Mouse (Mus musculus) right cerebral cortex, postnatal 4 days (tissue): ENCODE measurements around the gene Wnt7b.

Experiments
- DNase-seq: peaks from one replicate; pipeline ENCODE4 v3.0.0-alpha.2; 2022

Wnt7b gene

DNA sequence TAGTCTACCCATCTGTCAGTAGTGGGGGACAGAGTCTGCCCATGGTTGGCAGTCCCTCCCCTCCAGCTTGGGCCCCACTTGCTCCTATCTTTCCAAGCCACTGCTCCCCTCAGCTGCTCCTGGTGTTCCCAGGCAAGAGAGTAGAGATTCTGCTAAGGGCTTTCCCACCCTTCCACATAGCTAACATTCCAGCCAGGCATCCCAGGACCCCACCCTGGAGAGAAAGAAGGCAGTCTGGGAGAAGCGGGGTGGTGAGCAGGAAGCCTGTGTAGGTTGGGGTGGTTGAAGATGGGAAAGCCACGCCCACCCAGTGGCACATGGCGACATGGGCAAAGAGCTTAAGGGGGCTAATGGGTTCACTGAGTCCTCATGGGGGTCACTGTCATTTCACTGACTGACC is 13.9 kb downstream of the Wnt7b start:
- DNase-seq, result no peak

DNA sequence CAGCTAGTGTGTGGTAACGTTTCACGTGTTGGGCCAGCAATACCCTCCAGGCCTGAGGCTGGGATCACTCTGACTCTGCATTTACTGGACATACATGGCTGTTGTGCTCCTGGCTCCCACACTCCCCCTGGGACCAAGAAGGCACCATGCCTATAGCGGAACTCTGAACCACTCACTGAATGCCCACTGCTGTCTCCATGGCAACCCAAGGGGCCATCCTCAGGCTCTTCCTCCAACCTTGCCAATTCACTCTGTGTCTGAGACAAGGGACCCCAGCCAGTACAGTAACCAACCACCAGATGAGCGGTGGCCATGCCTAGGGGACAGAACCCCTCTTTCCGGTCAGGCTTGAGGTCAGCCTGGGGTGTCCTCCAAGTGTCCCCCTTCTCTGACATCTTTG is 17.3 kb downstream of the Wnt7b start:
- no peak for DNase-seq

DNA sequence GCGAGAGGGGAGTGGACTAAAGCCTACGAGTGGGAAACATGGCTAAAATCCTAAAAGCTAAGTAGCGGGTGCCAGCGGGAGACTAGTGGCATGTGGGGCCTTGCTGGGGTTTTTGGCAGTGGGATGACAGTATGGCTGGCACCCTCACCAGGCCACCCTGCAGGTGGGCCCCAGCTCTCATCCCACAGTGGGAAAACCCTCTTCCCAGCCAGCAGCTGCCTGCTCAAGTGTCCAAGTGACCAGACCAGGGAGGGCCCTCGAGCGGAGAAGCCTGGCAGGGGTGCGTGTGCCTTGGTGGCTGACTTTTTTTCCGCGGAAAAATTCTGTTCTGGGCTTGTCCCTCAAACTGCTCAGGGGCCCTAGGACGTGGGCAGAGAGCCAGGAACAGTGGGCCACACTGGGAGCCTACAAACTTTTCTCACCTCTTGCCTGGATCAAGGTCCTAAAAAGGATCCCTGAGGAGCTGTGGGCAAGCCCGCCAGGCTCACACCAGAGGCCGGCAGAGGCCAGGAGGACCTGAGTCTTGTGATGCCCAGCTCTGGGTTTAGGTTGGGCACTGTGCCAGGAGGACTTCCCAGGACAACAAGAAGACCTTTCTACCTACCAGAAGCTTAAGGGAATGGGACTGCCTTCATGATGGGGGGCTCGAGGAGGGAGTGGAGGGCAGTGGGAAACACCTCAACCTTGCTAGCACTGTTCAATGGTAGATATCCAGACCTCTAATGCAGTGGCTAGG is 18.1 kb downstream of the Wnt7b start:
- no peak for DNase-seq

DNA sequence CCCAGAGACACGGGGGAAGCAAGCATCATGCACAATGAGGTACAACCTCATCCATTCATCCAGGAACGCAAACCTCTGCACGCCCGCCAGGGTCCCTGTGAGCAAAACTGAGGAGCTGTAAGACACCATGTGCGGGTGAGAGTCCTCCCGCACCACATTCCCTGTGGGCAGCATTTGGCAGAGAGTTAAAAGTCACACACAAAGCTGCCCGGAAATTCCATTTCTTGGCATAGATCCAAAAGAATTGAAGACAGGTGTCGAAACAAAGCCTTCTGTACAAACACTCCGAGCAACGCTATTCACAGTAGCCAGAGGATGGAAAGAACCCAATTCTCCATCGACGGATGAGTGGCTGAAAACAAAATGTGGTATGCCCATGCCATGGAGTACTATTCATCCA is 20.3 kb downstream of the Wnt7b start:
- no peak for DNase-seq

DNA sequence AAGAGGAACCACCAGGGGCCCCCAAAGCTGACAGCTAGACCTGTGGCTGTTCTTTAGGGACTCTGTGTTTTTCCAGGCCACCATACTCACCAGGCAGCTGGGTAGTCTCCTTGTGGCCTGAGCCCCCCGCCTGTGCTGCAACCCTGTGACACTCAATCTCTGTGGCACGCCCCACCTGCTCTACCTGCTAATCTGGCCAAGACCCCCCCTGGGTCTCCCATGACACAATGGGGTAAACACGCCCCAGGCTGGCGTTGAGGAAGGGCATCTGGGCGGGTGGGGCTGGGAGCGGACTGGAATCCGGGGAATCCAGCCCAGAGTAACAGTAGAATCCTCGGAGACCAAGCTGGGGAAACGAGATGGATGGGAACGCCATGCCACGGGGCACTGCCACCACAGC is 21.4 kb downstream of the Wnt7b start:
- DNase-seq, result no peak

DNA sequence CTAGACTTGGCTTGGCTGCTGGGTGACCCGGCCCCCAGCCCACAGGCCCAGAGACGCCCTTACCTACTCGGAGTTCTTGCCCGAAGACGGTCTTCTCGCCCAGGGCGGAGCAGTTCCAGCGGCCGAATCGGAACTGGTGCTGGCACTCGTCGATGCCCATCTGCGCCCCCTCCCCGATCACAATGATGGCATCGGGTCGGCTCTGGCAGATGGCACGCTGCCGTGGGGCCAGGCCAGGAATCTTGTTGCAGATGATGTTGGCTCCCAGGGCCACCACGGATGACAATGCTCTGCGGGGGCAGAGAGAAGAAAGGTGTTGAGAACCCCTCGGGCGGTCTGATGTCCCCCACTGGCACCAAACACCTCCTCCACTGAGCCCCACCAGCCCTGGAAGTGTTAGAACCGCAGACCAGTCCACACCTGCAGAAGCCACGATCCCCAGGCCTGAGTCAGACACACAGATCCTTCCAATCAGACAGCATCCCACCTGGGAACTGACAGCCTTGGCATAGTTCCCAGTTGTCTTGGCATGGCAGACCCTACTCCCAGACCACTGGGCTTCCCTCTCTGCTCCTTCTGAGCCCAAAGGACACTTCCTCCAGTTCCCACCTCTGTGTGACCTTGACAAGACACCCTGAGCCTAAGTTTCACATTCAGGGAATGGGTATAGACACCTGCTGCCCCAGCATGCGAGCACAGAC is 23.3 kb downstream of the Wnt7b start:
- DNase-seq, result no peak

DNA sequence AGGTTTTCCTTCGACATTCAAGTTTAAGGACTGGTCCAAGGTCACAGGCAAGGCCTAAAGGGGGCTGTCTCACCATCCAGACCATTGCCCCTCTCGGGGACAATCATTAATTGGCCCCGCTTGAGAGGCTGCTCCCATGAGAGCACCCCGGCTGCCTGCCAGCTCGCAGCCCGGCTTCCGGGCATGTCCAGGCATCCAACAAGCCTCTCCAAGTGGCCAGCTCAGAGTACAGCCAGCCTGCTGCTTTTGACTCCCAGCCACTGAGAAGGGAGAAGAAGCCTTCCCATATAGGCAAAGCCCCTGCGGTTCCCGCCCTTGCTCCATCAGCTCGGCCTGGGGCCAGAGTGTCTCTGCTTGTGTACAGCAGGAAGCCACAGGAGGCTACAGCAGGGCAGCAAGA is 26.5 kb downstream of the Wnt7b start:
- peak; percentile 47 for DNase-seq

DNA sequence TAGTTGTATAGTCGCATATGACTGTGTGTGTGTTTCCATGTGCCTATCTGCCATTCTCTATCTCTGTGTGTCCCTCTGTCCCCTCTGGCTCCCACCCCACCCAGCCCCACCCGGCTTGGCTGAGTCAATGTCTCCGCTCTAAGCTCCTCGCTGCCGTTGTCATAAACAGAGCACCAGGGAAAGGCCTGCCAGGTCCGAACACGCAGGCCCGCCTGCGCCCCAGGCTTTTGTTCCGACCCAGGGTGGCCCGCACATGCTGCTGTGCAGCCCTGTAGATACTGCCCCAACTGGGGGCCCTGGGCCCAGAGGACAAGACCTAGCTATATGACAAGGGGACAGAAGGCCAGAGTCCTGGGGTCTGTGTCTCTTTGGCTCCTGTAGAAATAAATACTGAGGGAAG is 28.9 kb downstream of the Wnt7b start:
- no peak for DNase-seq

DNA sequence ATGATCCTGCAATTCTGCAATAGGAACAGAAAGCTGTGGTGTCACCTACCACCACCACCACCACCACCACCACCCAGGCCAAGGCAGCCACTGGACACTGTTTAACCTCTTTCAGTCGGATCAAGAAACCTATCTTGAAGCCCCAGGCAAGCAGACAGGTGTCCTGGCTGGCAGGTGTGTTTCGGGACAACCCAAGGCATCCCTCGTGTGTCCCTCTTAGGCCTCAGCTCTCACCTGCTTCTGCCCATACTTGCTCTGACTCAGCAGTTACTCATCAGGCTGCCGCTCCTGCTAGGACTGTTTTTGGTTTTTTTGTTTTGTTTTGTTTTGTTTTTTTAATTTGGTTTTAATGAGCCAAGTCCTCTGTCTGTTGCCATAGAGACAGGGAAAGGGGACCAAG is 35.8 kb downstream of the Wnt7b start:
- no peak for DNase-seq

DNA sequence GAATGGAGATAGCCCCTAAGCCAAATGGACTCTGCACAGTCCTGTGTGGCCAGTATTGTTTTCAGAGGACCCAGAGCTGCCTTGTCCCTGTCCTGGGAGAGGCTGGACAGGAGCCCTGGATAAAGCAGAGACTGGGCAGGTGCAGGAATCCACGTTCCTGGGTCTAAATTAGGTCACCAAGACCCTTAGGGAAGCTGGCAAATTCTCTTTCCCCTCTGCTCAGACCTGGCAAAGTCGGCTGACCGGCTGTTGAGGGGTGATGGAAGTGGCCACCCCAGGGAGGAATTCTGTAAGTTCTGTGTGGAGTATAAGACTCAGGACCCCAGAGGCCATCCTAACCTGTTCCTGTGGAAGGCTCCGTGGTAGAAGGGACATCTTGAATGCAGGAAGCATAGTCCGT is 36.9 kb downstream of the Wnt7b start:
- DNase-seq, result no peak

DNA sequence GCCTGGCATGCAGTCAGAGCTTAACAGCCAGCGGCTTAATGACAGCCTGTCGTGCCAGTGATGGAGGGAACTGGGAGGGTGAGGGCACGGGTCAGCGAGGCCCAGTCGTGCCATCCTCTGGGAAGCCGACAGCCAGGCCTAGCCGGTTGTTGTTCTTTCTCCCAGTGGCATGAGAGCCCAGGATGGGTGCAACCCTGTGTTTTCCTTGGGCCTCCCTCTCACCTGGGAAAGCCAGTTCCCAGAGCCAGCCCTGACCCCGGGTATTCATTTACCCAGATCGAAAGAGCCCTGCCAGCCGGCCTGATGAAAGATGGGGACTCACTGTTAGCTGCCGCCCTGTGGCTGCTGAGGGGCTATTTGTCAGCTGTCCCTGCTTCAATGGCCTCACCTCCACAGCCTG is 44.1 kb downstream of the Wnt7b start:
- no peak for DNase-seq

DNA sequence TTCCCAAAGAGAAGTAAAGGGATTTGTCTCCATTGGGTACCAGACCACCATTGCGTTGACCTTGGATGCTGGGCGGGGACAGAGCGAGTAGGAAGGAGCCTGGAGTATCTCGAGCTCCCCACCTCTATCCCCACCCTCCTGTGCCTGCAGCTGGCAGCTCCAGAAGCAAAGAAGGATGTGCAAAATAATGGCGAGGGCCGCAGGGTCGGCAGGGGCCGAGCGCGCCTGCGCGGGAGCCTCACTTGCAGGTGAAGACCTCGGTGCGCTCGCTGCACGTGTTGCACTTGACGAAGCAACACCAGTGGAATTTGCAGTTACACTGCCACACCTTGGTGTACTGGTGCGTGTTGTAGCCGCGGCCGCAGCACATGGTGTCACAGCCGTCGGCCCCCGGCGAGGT is 45.1 kb downstream of the Wnt7b start:
- DNase-seq, result no peak

DNA sequence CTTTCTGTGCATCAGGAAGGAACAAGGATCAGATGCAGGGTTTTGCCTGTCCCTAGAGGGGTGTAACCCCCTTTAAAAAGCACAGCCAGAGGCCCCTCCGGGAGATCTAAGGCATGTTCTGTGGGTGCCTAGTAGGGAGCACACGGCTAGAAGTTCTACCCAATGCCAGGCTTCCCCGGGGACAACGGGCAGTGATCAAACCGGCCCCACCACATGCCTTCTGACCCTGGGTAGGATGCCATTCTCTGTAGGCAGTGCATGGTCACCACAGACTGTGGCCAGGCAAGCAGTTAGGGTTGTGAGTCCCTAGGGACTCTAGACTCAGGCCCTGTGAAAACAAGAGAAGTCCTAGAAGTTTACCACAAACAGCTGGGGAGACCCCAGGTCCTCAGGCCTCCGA is 47.6 kb downstream of the Wnt7b start:
- no peak for DNase-seq

DNA sequence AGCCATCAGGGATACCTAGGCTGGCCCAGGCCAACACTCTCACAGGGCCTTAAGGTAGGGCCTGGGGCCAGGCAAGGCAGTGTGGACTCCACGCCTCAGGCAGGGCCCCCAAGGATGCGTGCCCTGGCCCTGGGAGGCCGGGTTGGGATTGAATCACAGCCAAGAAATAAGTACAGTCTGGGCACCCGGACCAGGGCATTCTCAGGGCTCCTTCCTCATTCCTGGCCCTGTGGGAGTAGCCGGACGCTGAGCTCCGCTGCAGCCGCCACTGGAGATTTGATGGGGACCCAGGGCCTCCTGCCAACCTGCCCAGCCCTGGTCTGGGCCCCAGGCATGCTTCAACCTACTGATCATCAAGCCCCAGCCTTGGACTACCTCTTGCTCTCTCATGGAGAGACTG is 48.1 kb downstream of the Wnt7b start:
- DNase-seq, result no peak

DNA sequence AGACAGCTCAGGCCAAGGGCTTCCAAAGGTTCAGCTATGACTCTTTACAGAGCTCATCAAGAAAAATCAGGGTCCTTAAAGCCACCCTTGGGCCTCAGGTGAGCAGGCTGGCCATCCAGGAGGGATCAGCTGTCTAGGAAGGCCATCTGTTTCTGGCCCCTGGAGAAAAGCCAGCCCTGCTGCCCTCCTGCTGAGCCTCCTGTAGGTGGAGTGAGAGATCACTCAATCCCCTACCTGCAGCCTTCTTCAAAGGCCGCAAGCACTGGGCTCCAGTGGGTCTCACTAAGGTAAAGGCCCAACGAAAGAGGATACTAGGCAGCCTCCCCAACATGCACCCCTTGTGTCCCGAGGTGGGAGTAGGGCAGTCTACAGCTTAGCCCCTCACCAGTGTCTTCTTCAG is 50.2 kb downstream of the Wnt7b start:
- DNase-seq, result no peak

DNA sequence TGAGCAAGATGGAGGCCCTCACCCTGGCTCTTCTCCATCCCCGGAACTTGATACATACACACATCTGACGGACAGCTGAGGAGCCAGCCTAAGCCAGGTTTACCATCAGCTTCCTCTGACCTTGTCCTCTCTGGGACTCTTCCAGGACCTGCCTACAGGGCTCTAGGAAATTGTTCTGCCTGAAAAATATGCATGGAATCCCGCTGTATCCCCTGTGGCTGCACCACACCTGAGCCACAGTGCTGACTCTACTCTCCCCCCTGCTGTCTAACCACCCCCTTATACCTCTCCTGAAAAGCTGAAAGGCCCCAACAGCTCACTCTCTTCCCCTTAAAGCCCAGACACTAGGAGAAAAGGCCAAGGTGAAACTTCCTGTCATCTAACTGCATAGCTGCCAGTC is 52.4 kb downstream of the Wnt7b start:
- DNase-seq, result no peak

DNA sequence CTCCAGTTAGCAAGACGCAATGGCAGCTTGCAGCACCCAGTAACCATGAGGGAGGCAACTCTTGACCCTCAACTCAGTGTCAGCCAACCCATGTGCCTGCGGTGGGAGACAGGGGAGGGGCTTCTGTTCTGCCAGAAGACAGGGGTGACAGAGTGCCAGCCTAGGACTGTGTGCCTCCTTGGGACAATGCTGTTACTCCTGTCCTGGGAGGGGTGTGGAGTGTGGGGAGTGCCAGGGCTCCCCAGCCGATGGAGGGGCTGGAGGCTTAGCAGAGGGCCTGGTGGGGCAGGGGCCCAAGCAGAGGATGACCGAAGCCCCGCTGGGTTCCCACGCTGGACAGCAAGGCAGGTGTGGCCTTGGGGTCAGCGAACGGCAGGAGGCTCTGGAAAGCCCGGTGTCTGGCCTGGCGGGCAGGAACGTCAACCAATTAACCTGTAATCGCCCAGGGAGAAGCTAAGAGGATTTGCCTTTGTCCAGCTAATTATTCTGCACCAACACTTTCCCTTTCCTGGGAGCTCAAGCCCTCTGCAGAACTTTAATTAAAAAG is 57.8 kb downstream of the Wnt7b start:
- DNase-seq, result no peak

DNA sequence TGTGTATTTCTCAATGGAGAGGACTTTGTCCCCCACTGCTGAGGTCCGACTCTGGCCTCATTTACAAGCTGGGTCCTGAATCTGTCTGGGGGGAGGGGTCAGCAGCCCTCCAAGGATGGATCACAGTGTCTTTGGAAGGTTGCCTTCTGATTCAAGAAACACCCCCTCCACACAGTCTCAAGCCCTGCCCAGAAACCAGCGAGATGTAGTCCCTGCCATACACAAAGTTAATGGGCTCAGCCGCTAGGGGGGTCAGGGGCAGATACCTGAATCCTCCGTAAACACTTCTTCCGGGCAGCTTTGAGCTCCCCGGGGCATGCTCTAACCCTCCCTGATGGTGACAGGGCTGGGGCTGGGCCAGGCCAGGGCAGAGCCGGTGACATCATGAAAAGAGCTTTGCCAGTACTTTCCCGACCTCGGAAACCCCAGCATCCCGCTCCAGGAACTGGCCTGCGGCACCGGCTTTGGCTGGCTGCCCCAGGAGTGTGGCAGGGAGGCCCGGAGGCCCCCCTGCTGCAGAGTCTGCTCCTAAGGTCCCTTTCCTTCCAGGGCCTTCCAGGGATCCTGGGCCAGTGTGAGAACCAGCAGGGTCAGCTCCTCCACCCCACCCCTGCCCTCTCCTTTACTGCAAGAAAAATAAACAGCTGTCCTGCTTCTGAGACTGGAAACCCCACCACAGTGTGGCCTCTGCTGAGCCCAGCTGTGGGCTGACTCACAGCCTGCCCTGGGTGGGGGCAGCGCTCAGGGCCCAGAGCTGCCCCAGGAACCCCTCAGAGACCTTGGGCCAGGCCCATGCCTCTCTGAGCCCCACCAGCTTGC is 58.9 kb downstream of the Wnt7b start:
- DNase-seq, result peak; percentile 39

DNA sequence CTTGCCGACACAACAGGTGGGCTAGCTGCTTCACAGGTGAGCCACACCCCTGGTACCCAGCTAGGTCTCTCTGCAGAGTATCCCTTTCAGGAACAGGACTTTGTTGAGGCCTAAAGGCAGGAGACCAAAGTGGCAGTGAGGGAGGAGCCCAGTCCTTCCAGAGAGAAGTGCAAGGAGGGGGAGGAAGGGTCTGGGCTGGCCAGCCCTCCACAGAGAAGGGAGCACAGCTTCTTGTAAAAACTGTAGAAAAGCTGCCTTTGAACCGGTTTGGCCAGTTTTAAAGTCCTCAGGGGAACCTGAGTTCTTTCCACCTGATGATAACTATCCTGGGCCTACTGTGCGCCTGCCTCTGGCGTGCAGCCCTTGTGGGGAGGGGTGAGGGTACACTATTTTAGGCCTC is 62.8 kb downstream of the Wnt7b start:
- DNase-seq, result no peak

DNA sequence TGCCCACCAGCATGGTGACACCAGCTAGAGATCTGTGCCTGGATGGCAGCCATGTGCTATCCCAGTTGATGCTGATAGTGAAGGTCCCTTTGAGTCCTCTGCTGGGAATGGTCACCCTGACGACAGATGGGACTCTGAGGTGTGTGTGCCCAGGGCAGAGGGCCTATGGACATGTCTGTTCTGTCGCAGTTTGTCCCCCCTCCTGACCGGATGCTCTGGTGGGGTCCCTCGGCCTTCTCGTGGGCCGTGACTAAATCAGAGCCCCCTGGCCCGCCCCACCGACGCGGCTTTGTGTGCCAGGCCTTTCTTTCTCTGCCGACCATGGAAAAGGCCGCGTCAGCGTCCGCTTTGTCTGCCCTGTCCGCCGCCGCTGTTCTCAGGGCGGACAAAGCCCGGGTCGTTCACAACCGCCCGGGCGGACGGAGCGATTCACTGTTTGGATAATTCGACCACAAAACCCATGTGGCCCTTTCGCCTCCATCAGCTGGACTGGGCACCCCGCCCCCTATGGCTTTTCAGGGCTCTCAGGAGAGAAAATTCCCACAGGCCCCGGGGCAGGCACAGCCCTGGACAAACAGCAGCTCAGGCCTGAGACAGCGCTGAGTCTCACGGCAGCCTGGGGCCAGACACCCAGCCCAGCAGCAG is 74.8 kb downstream of the Wnt7b start:
- DNase-seq, result no peak

DNA sequence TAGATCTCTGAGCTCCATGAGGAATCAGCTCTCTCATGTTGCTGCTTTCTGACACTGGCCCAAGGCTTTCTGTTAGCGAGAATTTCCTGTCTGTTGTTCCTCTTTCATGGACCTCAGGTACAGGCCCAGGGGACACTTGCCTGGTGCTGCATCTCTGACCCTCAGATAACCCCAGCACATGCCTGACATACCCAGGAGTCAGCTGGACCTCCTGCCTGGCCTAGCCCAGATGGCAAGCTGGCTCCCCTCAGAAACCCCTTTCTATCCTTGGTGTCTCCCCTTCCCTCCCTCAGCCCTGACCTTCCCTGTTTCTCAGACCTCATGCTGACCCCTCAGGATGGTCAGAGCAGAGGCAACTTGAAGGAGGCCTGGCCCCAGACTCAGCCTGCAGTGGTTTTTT is 75.6 kb downstream of the Wnt7b start:
- no peak for DNase-seq

DNA sequence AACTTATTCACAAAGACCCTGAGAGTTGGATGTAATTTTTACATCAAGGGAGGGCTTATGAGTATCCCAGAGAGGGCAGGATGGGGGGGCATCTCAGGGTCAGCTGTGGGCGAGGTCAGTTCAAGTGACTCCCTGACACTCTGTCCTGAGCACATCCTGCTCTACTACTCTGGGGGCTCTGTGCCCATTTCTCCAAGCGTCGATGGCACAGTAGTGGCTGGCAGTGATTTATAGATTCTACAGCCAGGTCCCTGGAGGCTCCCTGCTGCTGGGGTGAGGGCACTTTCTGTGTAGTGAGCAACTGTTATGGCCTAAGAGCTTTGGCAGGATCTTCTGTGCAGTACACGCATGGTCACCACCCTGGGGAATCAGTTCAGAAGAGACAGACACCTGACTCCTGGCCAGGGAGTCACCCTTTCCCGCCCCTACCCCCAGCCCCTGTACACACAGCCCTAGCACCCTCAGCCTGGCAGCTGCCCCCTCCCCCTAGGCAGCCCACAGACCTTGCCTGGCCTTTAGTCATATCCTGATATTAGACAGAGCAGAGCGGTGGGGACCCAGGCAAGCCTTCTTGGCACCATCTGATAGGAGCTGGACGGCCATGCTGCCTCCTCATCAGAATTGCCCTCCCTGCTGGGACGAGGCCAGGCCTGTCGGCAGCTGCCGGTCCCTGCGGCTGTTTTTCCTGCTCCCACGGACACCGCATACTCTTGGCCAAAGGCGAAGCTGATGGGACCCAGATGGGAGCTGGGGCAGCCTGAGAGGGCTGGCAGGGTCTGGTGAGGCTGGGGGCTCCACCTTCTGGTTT is 77.0 kb downstream of the Wnt7b start:
- DNase-seq, result peak; percentile 55
